In genomic region chr8:123422781-123423159, GRCm38 (mm10) we compare ENCODE assay signal across 10 mouse cellular contexts. TPM values are rescaled to one million over a fixed set of nuclear protein-coding genes. Genes with fewer than 3 reads are reported as not detected.
A peak's percentile ranks its signal among the peaks of the same experiment; 100 is the strongest.
DNase-seq lines count a peak whose midpoint lies in the region; ATAC-seq and TF ChIP-seq lines count a peak whose summit lies in the region.
"Had no signal": no experiment of that assay in that cellular context is flagged by ENCODE, and none has a peak within 500 bp of the region (broad histone marks: within the 10 kb centered on the region; RNA-seq: fewer than 3 reads in every experiment).

No protein-coding gene starts in this region.

- H3K9me3 ChIP-seq in heart, embryonic 12.5 days (replicated peaks), result peaks cover 15% of the 10 kb centered on the region
- H3K9me3 ChIP-seq in lung, embryonic 16.5 days (ENCODE audit: control insufficient read depth, low read length), result peaks cover 20% of the 10 kb centered on the region
- peaks cover 16% of the 10 kb centered on the region for H3K9me3 ChIP-seq in liver, embryonic 12.5 days (replicated peaks)
- peaks cover 6% of the 10 kb centered on the region; the same call in 1 of the 2 replicates for H3K9me3 ChIP-seq in stomach, embryonic 15.5 days

- DNase-seq in heart, adult 18-20 months, result no peak
- no peak for DNase-seq in lung, adult 2 months
- no peak for DNase-seq in kidney, postnatal 36 days

- peaks cover 4% of the 10 kb centered on the region; the same call in 1 of the 2 replicates for H3K4me1 ChIP-seq in heart, embryonic 12.5 days (replicated peaks)
- no peaks in the 10 kb centered on the region for H3K4me1 ChIP-seq in lung, embryonic 16.5 days (replicated peaks; ENCODE audit: control insufficient read depth, insufficient read depth, low read length)
- no peaks in the 10 kb centered on the region for H3K4me1 ChIP-seq in lung, adult 2 months (ENCODE audit: control insufficient read depth, insufficient read depth, low read length)
- peaks cover 16% of the 10 kb centered on the region for H3K4me1 ChIP-seq in liver, embryonic 12.5 days
- H3K4me1 ChIP-seq in stomach, embryonic 15.5 days, result peaks cover 3% of the 10 kb centered on the region; the same call in 1 of the 2 replicates

- no peak for TF ChIP-seq POLR2A in lung, adult 2 months (IDR thresholded peaks at IDR 0.05; ENCODE audit: borderline replicate concordance, extremely low read depth, low read depth, low read length)

- peak overlapping the region; percentile 66; the same call in 1 of the 2 replicates for H3K4me2 ChIP-seq in heart, embryonic 12.5 days
- H3K4me2 ChIP-seq in lung, embryonic 16.5 days (ENCODE audit: low read depth, low read length), result peak overlapping the region; percentile 50; the same call in 1 of the 2 replicates
- H3K4me2 ChIP-seq in liver, embryonic 12.5 days, result peak overlapping the region; percentile 70
- peak overlapping the region; percentile 53 for H3K4me2 ChIP-seq in stomach, embryonic 15.5 days

- peaks cover 16% of the 10 kb centered on the region for H3K27me3 ChIP-seq in heart, embryonic 12.5 days (replicated peaks)
- H3K27me3 ChIP-seq in lung, embryonic 16.5 days (ENCODE audit: control insufficient read depth, insufficient read depth, low read depth, low read length), result no peaks in the 10 kb centered on the region
- H3K27me3 ChIP-seq in liver, embryonic 12.5 days (replicated peaks), result peaks cover 12% of the 10 kb centered on the region
- no peaks in the 10 kb centered on the region for H3K27me3 ChIP-seq in stomach, embryonic 15.5 days (replicated peaks)

- H3K4me3 ChIP-seq in heart, embryonic 12.5 days, result no peak overlapping the region
- no peak overlapping the region for H3K4me3 ChIP-seq in lung, embryonic 16.5 days (ENCODE audit: low read length)
- H3K4me3 ChIP-seq in lung, adult 2 months (replicated peaks; ENCODE audit: extremely low read depth, low read depth, low read length), result no peak overlapping the region
- H3K4me3 ChIP-seq in liver, embryonic 12.5 days, result peak overlapping the region; percentile 40; the same call in 1 of the 2 replicates
- no peak overlapping the region for H3K4me3 ChIP-seq in stomach, embryonic 15.5 days (replicated peaks)

- WGBS in heart, embryonic 12.5 days, result 9% methylated on average over 3 of the region's 3 CpGs
- 15% methylated on average over 3 of the region's 3 CpGs for WGBS in lung, embryonic 16.5 days
- 13% methylated on average over 3 of the region's 3 CpGs for WGBS in lung, adult 2 months
- 3% methylated on average over 3 of the region's 3 CpGs for WGBS in liver, embryonic 12.5 days (ENCODE audit: insufficient replicate concordance)
- 17% methylated on average over 3 of the region's 3 CpGs for WGBS in stomach, embryonic 15.5 days

- TF ChIP-seq CTCF in lung, adult 2 months (IDR thresholded peaks at IDR 0.05; ENCODE audit: insufficient read depth, low read length), result no peak

- no peaks in the 10 kb centered on the region for H3K36me3 ChIP-seq in heart, embryonic 12.5 days
- no peaks in the 10 kb centered on the region for H3K36me3 ChIP-seq in lung, embryonic 16.5 days (ENCODE audit: control insufficient read depth, insufficient read depth, low read length)
- H3K36me3 ChIP-seq in liver, embryonic 12.5 days, result 0 out of 2 replicates have a peak, but pooled peaks cover under 1% of the 10 kb centered on the region
- H3K36me3 ChIP-seq in stomach, embryonic 15.5 days, result no peaks in the 10 kb centered on the region

- H3K9ac ChIP-seq in heart, embryonic 12.5 days, result no peak overlapping the region
- no peak overlapping the region for H3K9ac ChIP-seq in lung, embryonic 16.5 days (ENCODE audit: low read length)
- no peak overlapping the region for H3K9ac ChIP-seq in liver, embryonic 12.5 days
- no peak overlapping the region for H3K9ac ChIP-seq in stomach, embryonic 15.5 days

- no peak for ATAC-seq in heart, embryonic 12.5 days (ENCODE audit: insufficient number of reproducible peaks, low FRiP score)
- ATAC-seq in lung, embryonic 16.5 days (ENCODE audit: low read depth), result no peak
- no peak for ATAC-seq in liver, embryonic 12.5 days
- ATAC-seq in stomach, embryonic 15.5 days (ENCODE audit: insufficient read depth, low FRiP score, low read depth), result no peak
- no peak for ATAC-seq in granulocyte monocyte progenitor cell, adult 5-6 weeks (replicated peaks; ENCODE audit: poor library complexity, severe bottlenecking)

- no peak overlapping the region for H3K27ac ChIP-seq in heart, embryonic 12.5 days (ENCODE audit: poor library complexity, severe bottlenecking)
- no peak overlapping the region for H3K27ac ChIP-seq in lung, embryonic 16.5 days (ENCODE audit: low read length)
- no peak overlapping the region for H3K27ac ChIP-seq in liver, embryonic 12.5 days
- H3K27ac ChIP-seq in stomach, embryonic 15.5 days, result no peak overlapping the region

RNA-seq across cellular contexts. Expression of gene Def8, which starts 0.6 kb away (rescaled TPM):
- polyA plus RNA-seq in heart, embryonic 12.5 days (2016; fragmentation: Nextera tagmentation; extraction: Ambion mirVana), result 34.7 and 36.0 TPM in 2 replicates
- 10 to 100 TPM; 64.5 to 64.6 TPM for total RNA-seq in heart, adult 18-20 months (2021)
- polyA plus RNA-seq in lung, embryonic 16.5 days (2015; fragmentation: Nextera tagmentation; extraction: Ambion mirVana), result 26.3 and 28.0 TPM in 2 replicates
- 23.0 and 30.9 TPM in 2 replicates for polyA plus RNA-seq in lung, adult 2 months (2012; rRNA removed)
- polyA plus RNA-seq in liver, embryonic 12.5 days (2016; fragmentation: Nextera tagmentation; extraction: Ambion mirVana), result 17.2 and 18.4 TPM in 2 replicates
- 24.9 and 28.1 TPM in 2 replicates for polyA plus RNA-seq in stomach, embryonic 15.5 days (2015; fragmentation: Nextera tagmentation; extraction: Ambion mirVana)
- 55.6 and 58.3 TPM in 2 replicates for total RNA-seq in granulocyte monocyte progenitor cell, adult 5-6 weeks (2014; fragmentation: Nextera tagmentation)
- total RNA-seq in granulocyte monocyte progenitor cell, adult 5-6 weeks (2017), result 57.5 and 75.5 TPM in 2 replicates

RNA-seq across cellular contexts. Expression of gene Tubb3, which starts 11.5 kb away (rescaled TPM):
- polyA plus RNA-seq in heart, embryonic 12.5 days (2016; fragmentation: Nextera tagmentation; extraction: Ambion mirVana), result 7.6 and 9.1 TPM in 2 replicates
- under 1 TPM; 0.22 to 0.26 TPM for total RNA-seq in heart, adult 18-20 months (2021)
- 5.8 and 11.0 TPM in 2 replicates for polyA plus RNA-seq in lung, embryonic 16.5 days (2015; fragmentation: Nextera tagmentation; extraction: Ambion mirVana)
- polyA plus RNA-seq in lung, adult 2 months (2012; rRNA removed), result 1.2 and 1.4 TPM in 2 replicates
- 0.41 and 0.76 TPM in 2 replicates for polyA plus RNA-seq in liver, embryonic 12.5 days (2016; fragmentation: Nextera tagmentation; extraction: Ambion mirVana)
- 55.7 and 57.1 TPM in 2 replicates for polyA plus RNA-seq in stomach, embryonic 15.5 days (2015; fragmentation: Nextera tagmentation; extraction: Ambion mirVana)
- total RNA-seq in granulocyte monocyte progenitor cell, adult 5-6 weeks (2014; fragmentation: Nextera tagmentation), result not detected in 2 replicates
- total RNA-seq in granulocyte monocyte progenitor cell, adult 5-6 weeks (2017), result not detected in 2 replicates

RNA-seq across cellular contexts. Expression of gene Mc1r, which starts 15.9 kb away (rescaled TPM):
- not detected in 2 replicates for polyA plus RNA-seq in heart, embryonic 12.5 days (2016; fragmentation: Nextera tagmentation; extraction: Ambion mirVana)
- total RNA-seq in heart, adult 18-20 months (2021), result not detected
- not detected in 2 replicates for polyA plus RNA-seq in lung, embryonic 16.5 days (2015; fragmentation: Nextera tagmentation; extraction: Ambion mirVana)
- polyA plus RNA-seq in lung, adult 2 months (2012; rRNA removed), result not detected in 2 replicates
- not detected in 2 replicates for polyA plus RNA-seq in liver, embryonic 12.5 days (2016; fragmentation: Nextera tagmentation; extraction: Ambion mirVana)
- polyA plus RNA-seq in stomach, embryonic 15.5 days (2015; fragmentation: Nextera tagmentation; extraction: Ambion mirVana), result not detected in 2 replicates
- 0.28 TPM in 1 of 2 replicates, not detected in the other for total RNA-seq in granulocyte monocyte progenitor cell, adult 5-6 weeks (2014; fragmentation: Nextera tagmentation)
- 0.05 TPM in 1 of 2 replicates, not detected in the other for total RNA-seq in granulocyte monocyte progenitor cell, adult 5-6 weeks (2017)
- total RNA-seq: gastrocnemius, postnatal 36 days; monocyte, adult 5-6 weeks had no signal

RNA-seq across cellular contexts. Expression of gene Tcf25, which starts 49.2 kb away (rescaled TPM):
- polyA plus RNA-seq in heart, embryonic 12.5 days (2016; fragmentation: Nextera tagmentation; extraction: Ambion mirVana), result 172 TPM in 2 replicates
- total RNA-seq in heart, adult 18-20 months (2021), result 100 to 1,000 TPM; 129 to 152 TPM
- 149 TPM in 2 replicates for polyA plus RNA-seq in lung, embryonic 16.5 days (2015; fragmentation: Nextera tagmentation; extraction: Ambion mirVana)
- 150 and 188 TPM in 2 replicates for polyA plus RNA-seq in lung, adult 2 months (2012; rRNA removed)
- polyA plus RNA-seq in liver, embryonic 12.5 days (2016; fragmentation: Nextera tagmentation; extraction: Ambion mirVana), result 79.2 and 94.3 TPM in 2 replicates
- 159 and 182 TPM in 2 replicates for polyA plus RNA-seq in stomach, embryonic 15.5 days (2015; fragmentation: Nextera tagmentation; extraction: Ambion mirVana)
- total RNA-seq in granulocyte monocyte progenitor cell, adult 5-6 weeks (2014; fragmentation: Nextera tagmentation), result 110 and 113 TPM in 2 replicates
- total RNA-seq in granulocyte monocyte progenitor cell, adult 5-6 weeks (2017), result 194 and 224 TPM in 2 replicates

RNA-seq across cellular contexts. Expression of gene Afg3l1, which starts 54.9 kb away (rescaled TPM):
- 56.4 and 61.8 TPM in 2 replicates for polyA plus RNA-seq in heart, embryonic 12.5 days (2016; fragmentation: Nextera tagmentation; extraction: Ambion mirVana)
- total RNA-seq in heart, adult 18-20 months (2021), result 10 to 100 TPM; 72.1 to 72.9 TPM
- polyA plus RNA-seq in lung, embryonic 16.5 days (2015; fragmentation: Nextera tagmentation; extraction: Ambion mirVana), result 48.3 and 53.6 TPM in 2 replicates
- 13.0 and 21.4 TPM in 2 replicates for polyA plus RNA-seq in lung, adult 2 months (2012; rRNA removed)
- polyA plus RNA-seq in liver, embryonic 12.5 days (2016; fragmentation: Nextera tagmentation; extraction: Ambion mirVana), result 38.0 and 38.4 TPM in 2 replicates
- polyA plus RNA-seq in stomach, embryonic 15.5 days (2015; fragmentation: Nextera tagmentation; extraction: Ambion mirVana), result 46.8 and 57.6 TPM in 2 replicates
- total RNA-seq in granulocyte monocyte progenitor cell, adult 5-6 weeks (2014; fragmentation: Nextera tagmentation), result 38.4 and 42.1 TPM in 2 replicates
- 21.2 and 25.0 TPM in 2 replicates for total RNA-seq in granulocyte monocyte progenitor cell, adult 5-6 weeks (2017)
